Mouse (Mus musculus) gastrocnemius, adult 2 months (tissue): ENCODE data around the gene Tdrd7. TPM values are rescaled to one million over a fixed set of nuclear protein-coding genes. Genes with fewer than 3 reads are reported as not detected.

ENCODE experiments used
- DNase-seq: peaks from one replicate; pipeline ENCODE4 v3.0.0; 2022
- H3K27ac ChIP-seq: fragments of 200-600 bp; 2 replicates; pipeline ENCODE4 v1.8.1; 2022; ENCODE audit warnings: mild to moderate bottlenecking
- H3K4me3 ChIP-seq: fragments of 200-600 bp; 2 replicates; pipeline ENCODE4 v1.8.1; 2022; ENCODE audit warnings: mild to moderate bottlenecking, moderate library complexity
- CTCF ChIP-seq: fragments of 200-600 bp; IDR thresholded peaks from 2 replicates; pipeline ENCODE4 v1.8.1; 2022; ENCODE audit warnings: antibody characterized with exemption, mild to moderate bottlenecking, moderate library complexity
- intact Hi-C: fragments of 180-260 bp; cut with DNase I; formaldehyde crosslinking; loops from one replicate; pipeline ENCODE4 v1.15.1; 2025
- total RNA-seq, 2 experiments: library from RNA; stranded (reverse); gene quantifications; 2 replicates each; pipeline ENCODE4 v1.2.3; 2021

Tdrd7 gene
- total RNA-seq, 2 experiments from 2014 or later, result 8.8 to 9.3 TPM

GRCm38 (mm10) chr4:45956131-45956530 lies 9.0 kb upstream of the Tdrd7 start:
- Histone ChIP-seq H3K27ac (no peak overlapping the region), H3K4me3 (no peak overlapping the region)
- intact Hi-C loops, result no loop called here
- DNase-seq, result no peak
- no peak for TF ChIP-seq CTCF

DNA sequence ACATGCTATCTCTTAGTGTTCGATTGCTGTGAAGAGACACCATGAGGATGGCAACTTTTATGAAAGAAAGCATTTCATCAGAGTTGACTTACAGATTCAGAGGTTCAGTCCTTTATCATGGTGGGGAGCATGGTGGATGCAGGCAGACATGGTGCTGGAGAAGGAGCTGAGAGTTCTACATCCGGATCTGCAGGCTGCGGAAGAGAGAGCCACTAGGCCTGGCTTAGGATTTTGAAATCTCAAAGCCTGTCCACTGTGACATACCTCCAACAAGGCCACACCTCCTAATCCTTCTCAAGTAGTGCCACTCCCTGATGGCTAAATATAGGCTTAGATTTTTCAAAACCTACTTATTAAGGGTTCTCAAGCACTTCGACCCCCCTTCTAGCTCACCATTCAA lies 8.4 kb upstream of the Tdrd7 start:
- Histone ChIP-seq H3K4me3 (no peak overlapping the region), H3K27ac (no peak overlapping the region)
- DNase-seq, result no peak
- intact Hi-C loops, result no loop called here
- no peak for TF ChIP-seq CTCF

GRCm38 (mm10) chr4:45965737-45966447 lies 758 bp downstream of the Tdrd7 start:
- intact Hi-C loops, result no loop called here
- no peak for TF ChIP-seq CTCF
- DNase-seq, result peak; percentile 56
- Histone ChIP-seq H3K27ac (peak overlapping the region; percentile 25), H3K4me3 (peak overlapping the region; percentile 36)

- H3K27ac ChIP-seq, result peak overlapping the region; percentile 25
- no peak for TF ChIP-seq CTCF
- H3K4me3 ChIP-seq, result no peak overlapping the region
- no peak for DNase-seq
- intact Hi-C loops, result no loop called here
Measured at GRCm38 (mm10) chr4:45966716-45967115, 1.6 kb downstream of the Tdrd7 start.

DNA sequence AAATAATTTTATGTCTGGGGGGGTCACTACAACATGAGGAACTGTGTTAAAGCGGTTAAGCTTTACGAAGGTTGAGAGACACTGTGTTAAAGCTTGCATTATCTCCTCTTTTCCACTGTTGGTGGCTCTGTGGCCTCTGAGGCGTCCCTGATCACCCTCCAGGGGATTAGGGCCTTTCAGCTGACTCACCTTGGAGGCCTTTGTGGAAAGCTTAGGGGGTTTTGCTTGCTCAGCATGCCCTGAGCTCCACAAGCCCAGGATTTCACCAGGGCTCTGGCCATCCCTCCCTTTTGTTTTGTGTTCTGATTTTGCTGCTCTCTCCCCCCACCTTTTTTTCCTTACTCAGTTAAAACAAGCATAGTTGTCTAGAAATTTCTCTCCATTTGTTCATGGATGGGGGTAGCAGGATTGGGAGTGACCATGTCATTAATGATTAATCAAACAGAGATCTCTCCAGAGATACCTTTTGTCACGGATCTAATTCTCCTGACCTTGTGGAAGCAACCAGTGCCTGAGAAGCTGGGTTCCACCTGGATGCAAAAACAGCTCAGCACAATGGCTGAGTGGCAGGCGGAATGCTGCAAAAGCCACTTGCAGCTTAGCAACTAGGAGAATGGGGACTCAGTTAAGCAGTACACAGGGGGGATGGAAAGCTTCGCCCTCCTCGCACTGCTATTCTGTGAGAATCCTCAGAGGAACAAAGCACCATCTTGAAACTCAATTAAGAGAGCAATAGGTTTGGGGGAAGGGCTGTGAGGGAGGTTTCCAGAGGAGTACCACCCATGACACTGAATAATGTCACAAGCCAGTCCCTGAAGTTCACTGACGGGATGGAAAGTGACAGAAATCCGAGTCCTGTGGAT lies 2.6 kb downstream of the Tdrd7 start:
- DNase-seq, result no peak
- no peak overlapping the region for H3K4me3 ChIP-seq
- intact Hi-C loops, result no loop called here
- no peak for TF ChIP-seq CTCF
- peak overlapping the region; percentile 25 for H3K27ac ChIP-seq

GRCm38 (mm10) chr4:45969051-45969450 lies 3.9 kb downstream of the Tdrd7 start:
- intact Hi-C loops, result no loop called here
- no peak for TF ChIP-seq CTCF
- H3K4me3 ChIP-seq, result no peak overlapping the region
- no peak overlapping the region for H3K27ac ChIP-seq
- no peak for DNase-seq

DNA sequence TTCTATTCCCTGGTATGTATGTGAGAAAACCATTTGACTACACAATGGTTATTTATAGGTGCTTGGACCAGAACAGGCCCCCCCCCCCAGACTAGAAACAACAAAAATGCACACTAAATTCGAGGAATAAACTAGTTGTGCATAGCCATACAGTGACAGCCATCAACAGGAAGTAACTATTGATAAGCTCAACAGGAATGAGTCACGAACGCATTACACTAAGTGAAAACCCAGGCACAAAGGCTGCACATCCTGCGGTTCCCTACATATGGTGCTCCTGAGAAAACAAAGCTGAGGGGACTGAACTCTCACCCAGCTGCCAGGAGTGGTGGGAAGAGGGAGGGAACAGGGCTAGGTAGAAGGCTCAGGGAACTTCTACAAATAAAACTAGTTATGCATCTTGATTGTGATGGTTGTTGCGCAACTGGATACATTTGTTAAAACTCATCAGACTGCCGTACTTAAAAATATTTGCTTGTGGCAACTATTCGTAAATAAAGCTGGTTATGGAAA lies 5.0 kb downstream of the Tdrd7 start:
- intact Hi-C loops, result loop anchor here (5.0 kb wide), 1 partner anchor 67 kb away; the partner anchor contains the start of gene Tmod1
- TF ChIP-seq CTCF, result no peak
- H3K27ac ChIP-seq, result no peak overlapping the region
- no peak overlapping the region for H3K4me3 ChIP-seq
- no peak for DNase-seq

DNA sequence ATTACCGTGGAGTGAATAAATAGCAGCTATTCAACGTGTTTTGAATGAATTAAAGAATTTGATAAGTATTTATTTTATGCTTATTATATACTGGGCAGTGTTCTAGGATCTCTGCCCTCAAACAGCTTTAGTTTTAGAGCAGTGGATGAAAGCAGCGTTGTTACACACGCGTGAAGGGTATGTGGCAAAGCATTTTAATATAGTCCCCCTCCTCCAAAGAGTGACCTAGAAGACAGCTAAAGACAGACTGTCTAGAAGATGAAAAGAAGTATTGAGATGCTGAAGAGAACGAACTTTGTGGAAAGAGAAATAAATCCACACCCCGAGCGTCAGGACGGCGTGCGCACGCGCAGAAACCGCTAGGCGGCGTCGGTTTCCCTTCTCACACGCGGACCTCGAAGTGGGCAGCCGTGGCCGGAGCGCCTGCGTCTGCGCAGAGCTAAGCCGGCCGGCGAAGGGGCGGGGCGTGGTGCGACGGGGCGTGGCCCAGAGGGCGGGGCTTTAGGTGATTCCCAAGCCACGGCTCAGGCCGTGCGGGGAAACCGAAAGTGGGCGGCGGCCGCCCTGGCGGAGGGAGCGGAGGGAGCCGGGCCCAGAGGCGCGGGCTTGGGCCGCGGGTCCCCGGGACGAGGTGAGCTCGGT lies 6.8 kb downstream of the Tdrd7 start:
- DNase-seq, result peak; percentile 99
- peak overlapping the region; percentile 89 for H3K27ac ChIP-seq
- TF ChIP-seq CTCF, result peak; percentile 86
- intact Hi-C loops, result loop anchor here (2.0 to 5.0 kb wide), 2 partner anchors 65 to 155 kb away; partner anchors contain the start of gene Tmod1
- H3K4me3 ChIP-seq, result peak overlapping the region; percentile 88

DNA sequence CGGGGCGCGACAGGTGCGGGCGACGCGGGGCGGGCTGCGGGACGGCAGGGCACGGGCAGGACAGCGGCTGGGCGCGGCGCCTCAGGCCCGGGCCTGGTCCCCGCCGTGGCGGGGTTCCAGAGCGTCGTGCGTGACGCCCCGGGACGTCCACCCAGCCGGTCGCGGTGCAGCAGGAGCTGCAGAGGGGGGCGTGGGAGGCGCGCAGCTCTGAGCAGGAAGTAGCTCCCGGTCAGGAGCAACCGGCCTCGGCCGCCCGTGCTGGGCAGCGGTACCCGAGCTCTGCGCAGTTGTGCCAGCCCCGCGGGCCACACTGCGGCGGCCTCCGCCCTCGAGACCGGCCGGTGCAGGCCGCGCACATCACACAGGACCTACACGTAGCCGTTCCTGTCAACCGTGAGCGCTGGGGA lies 7.3 kb downstream of the Tdrd7 start:
- no peak for TF ChIP-seq CTCF
- no peak for DNase-seq
- intact Hi-C loops, result loop anchor here (2.0 to 5.0 kb wide), 2 partner anchors 65 to 154 kb away; partner anchors contain the start of gene Tmod1
- H3K27ac ChIP-seq, result peak overlapping the region; percentile 89
- peak overlapping the region; percentile 88 for H3K4me3 ChIP-seq

DNA sequence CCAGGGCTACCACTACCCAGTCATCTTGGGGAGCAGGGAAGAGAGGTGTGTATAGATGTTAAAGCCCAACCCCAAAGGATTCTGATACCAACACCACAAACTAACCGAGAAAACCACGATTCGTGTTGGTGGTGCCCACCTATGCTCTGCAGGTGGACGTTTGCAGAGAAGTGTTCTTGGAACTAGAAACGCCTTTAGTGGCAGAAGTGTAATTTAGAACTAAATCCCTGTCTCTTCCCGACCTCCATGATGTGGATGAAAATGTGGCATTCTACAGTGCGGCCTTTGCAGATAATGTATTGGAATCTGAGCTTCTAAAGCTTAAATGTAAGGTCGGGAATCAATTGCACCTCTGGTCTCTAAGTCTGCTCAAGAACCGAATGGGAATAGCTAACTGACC lies 7.8 kb downstream of the Tdrd7 start:
- intact Hi-C loops, result loop anchor here (2.0 to 5.0 kb wide), 2 partner anchors 64 to 154 kb away; partner anchors contain the start of gene Tmod1
- DNase-seq, result no peak
- no peak for TF ChIP-seq CTCF
- Histone ChIP-seq H3K4me3 (peak overlapping the region; percentile 88), H3K27ac (peak overlapping the region; percentile 89)

- H3K27ac ChIP-seq, result no peak overlapping the region
- intact Hi-C loops, result no loop called here
- no peak overlapping the region for H3K4me3 ChIP-seq
- no peak for TF ChIP-seq CTCF
- DNase-seq, result no peak
Measured at GRCm38 (mm10) chr4:45976931-45977667, 12.0 kb downstream of the Tdrd7 start.

DNA sequence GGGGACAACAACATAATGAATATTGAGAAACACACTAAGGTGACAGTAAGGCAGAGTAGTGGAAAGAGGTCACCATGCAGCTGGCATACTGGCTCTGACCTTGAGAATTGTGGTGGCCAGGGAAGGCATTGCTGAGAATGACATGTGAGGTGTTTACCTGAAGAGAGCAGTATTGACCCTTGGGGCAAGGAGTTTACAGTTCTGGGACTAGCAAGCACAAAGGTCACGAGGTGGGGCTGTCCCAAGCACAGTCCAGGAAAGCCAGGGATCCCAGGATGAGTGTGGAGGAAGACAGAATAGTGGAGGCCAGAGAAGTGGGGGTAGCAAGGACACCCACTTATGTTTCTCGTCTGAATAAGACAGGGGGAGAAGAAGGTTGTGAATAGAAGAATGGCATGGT lies 14.8 kb downstream of the Tdrd7 start:
- Histone ChIP-seq H3K27ac (no peak overlapping the region), H3K4me3 (no peak overlapping the region)
- intact Hi-C loops, result no loop called here
- no peak for DNase-seq
- TF ChIP-seq CTCF, result no peak
